Mouse (Mus musculus): ENCODE measurements around the gene Nuak1. TPM values are rescaled to one million over a fixed set of nuclear protein-coding genes. Genes with fewer than 3 reads are reported as not detected.

Gene Nuak1
- polyA plus RNA-seq, 1 experiment from 2014 or later: 3.4 TPM

DNA sequence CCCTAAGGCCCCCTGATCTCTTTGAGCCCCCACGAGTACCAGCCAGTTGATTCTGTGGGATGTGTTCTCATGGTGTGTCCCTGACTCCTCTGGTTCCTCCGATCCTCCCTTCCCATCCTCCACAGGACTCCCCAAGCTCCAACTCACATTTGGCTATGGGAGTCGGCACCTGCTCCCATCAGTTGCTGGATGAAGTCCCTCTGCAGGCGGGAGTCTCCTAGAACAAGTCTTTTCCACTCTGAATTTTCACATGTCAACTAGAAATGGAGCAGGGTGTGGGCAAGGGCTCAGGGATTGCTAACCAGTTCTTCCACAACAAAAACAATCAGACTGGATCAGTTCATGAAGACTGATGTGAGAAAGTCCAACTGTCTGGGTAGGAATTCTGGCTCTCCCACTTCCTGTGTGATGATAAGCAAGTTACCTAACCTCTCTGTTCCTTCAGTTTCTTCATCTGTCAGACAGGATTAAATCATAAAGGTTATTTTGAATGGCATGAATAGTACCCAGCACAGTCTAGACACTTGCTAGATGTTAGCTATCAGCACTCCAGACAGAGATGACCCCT is 36.7 kb upstream of the Nuak1 start:
- Histone ChIP-seq H3K4me2 (replicated peaks) (no peak overlapping the region), H3K4me3 (replicated peaks) (no peak overlapping the region), H3K4me1 (peaks cover 19% of the 10 kb centered on the region), H3K36me3 (no peaks in the 10 kb centered on the region), H3K27ac (replicated peaks) (no peak overlapping the region), H3K27me3 (no peaks in the 10 kb centered on the region), H3K9me3 (replicated peaks) (no peaks in the 10 kb centered on the region), H3K9ac (no peak overlapping the region)
- WGBS: 73% methylated on average over 4 of the region's 4 CpGs
- no peak for ATAC-seq (ENCODE audit: insufficient number of reproducible peaks, low FRiP score, low TSS enrichment, low read depth)

DNA sequence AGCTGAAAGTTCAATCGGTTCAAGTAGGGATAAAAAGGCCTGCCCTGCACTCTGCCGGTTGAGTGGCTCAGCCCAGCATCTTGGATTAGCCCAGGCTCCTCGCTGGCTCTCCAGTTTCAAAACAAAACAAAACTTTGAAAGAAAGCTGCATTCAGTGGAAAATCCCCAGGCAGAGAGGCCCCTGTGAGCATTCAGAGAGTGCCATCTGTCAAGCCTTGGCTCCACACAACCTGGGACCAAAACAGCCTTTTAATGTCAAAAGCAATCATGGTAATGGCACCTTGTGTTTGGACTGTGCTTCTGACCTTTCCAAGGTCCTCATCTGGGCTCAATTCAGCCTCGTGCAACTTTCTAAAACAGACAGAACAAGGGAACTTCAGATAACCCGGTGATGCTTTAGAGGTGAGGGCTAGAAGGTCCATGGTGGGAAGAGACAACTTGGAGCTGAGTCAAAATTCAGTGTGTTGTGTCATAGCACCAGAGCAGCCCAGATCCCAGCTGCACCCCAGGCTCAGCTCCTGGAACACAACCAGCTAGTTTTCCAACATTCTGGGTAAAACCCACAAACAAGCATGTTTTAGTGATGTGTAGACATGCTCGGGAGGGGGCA is 27.3 kb upstream of the Nuak1 start:
- H3K4me3 ChIP-seq (replicated peaks): no peak overlapping the region
- ATAC-seq (ENCODE audit: insufficient number of reproducible peaks, low FRiP score, low TSS enrichment, low read depth): peak; percentile 13; the same call in 1 of the 2 replicates
- H3K9me3 ChIP-seq (replicated peaks): no peaks in the 10 kb centered on the region
- H3K4me2 ChIP-seq (replicated peaks): no peak overlapping the region
- H3K27me3 ChIP-seq: no peaks in the 10 kb centered on the region
- WGBS: 12% methylated on average over 6 of the region's 6 CpGs
- H3K36me3 ChIP-seq: no peaks in the 10 kb centered on the region
- H3K9ac ChIP-seq: no peak overlapping the region
- peak overlapping the region; percentile 13; the same call in 1 of the 2 replicates for H3K27ac ChIP-seq (replicated peaks)
- peaks cover 17% of the 10 kb centered on the region for H3K4me1 ChIP-seq

DNA sequence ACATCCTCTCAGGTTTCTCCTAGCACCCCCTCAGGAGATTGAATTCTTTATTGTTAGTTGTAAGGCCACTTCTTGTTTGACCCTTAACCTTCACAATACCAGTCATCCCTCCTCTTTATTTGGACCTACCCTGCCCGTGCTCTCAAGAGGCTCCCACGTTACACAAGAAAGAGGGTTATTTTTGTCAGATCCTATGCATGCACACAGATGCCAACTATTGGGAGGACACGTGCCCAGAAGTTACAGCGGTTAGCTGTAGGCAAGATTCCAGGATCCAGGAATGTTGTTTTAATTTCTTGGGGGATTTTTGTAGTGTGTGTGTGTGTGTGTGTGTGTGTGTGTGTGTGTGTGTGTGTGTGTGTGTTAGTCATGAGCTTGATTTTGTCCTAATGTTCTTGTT is 25.1 kb upstream of the Nuak1 start:
- no peak overlapping the region for H3K4me2 ChIP-seq (replicated peaks)
- 0 out of 2 replicates have a peak overlapping the region, but pooled peaks have one; percentile 4 for H3K27ac ChIP-seq (replicated peaks)
- peaks cover 17% of the 10 kb centered on the region for H3K4me1 ChIP-seq
- no peak overlapping the region for H3K9ac ChIP-seq
- no peak for ATAC-seq (ENCODE audit: insufficient number of reproducible peaks, low FRiP score, low TSS enrichment, low read depth)
- H3K36me3 ChIP-seq: no peaks in the 10 kb centered on the region
- 19% methylated on average over 4 of the region's 4 CpGs for WGBS
- H3K27me3 ChIP-seq: no peaks in the 10 kb centered on the region
- H3K4me3 ChIP-seq (replicated peaks): no peak overlapping the region
- H3K9me3 ChIP-seq (replicated peaks): no peaks in the 10 kb centered on the region

DNA sequence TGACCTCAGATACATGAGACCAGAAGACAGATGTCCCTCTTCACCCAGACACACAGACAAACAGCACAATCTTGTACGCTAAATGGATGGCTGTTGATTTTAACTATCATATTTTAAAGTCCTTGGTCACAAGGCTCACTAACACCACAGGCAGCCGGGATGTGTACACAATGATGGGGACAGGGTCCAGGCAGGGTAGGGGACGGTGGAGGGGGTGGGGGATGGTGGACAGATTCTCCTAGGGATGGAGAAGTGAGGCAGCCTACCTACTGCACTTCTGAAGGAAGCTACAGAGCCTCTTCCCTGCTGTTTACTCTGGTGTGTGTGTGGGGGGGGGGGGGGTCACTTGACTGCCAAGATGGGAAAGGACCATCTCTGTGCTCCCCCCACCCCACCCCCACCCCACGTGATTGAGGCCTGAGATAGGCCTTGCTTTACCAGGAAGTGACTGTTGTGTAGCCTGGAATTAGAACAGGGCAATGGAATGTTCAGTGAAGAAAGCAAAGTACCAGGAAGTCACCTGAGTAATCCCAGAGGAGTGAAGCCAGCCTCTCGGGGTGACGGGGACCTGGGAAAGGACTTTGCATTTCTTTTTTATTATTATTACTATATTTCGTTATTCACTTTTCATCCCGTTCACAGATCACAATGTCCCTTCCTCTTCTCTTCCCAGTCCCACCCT is 20.2 kb upstream of the Nuak1 start:
- Histone ChIP-seq H3K4me1 (peaks cover 5% of the 10 kb centered on the region), H3K27ac (replicated peaks) (no peak overlapping the region), H3K4me2 (replicated peaks) (no peak overlapping the region), H3K27me3 (no peaks in the 10 kb centered on the region), H3K4me3 (replicated peaks) (no peak overlapping the region), H3K36me3 (no peaks in the 10 kb centered on the region), H3K9me3 (replicated peaks) (no peaks in the 10 kb centered on the region), H3K9ac (no peak overlapping the region)
- 66% methylated on average over 8 of the region's 8 CpGs for WGBS
- ATAC-seq (ENCODE audit: insufficient number of reproducible peaks, low FRiP score, low TSS enrichment, low read depth): no peak

DNA sequence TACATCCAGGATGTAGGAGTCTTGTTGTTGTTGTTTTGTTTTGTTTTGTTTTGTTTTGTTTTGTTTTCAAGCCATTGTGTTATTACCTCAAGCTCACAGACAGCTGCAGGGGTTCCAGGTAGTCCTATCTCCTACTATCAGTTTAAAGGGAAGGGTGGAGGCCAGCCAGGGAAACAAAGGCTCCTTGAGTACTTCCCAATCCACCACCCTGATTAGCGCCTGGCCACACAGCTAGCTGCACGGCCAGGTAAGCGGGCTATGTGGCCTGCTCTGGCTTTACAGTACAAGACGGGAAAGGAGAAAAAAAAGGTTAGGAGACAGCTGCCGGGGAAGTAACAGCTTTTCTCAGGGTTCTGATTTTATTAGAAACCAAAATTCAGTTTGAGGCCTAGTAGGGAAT is 17.7 kb upstream of the Nuak1 start:
- Histone ChIP-seq H3K27me3 (no peaks in the 10 kb centered on the region), H3K9me3 (replicated peaks) (no peaks in the 10 kb centered on the region), H3K4me1 (no peaks in the 10 kb centered on the region), H3K4me2 (replicated peaks) (no peak overlapping the region), H3K36me3 (no peaks in the 10 kb centered on the region), H3K4me3 (replicated peaks) (no peak overlapping the region), H3K27ac (replicated peaks) (no peak overlapping the region), H3K9ac (no peak overlapping the region)
- no peak for ATAC-seq (ENCODE audit: insufficient number of reproducible peaks, low FRiP score, low TSS enrichment, low read depth)
- 56% methylated on average over 5 of the region's 5 CpGs for WGBS

DNA sequence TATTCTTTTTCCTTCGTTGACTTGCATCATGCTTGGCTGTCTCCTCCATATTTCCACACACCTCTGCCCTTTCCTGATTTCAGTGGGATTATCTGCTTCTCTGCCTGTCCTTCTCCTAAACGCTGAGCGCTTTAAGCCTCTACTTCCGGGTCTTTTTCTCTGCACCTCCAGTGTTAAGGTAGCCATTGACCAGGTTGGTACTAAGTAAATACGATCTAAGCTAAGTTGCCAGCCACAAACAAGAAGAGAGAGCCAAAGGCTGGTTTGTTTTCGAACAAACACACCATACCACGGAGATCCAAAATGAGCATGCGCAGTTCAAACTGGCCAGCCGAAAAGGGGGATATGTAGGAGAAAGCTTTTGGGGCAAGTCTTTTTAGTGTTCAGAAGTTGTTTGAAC is 17.1 kb upstream of the Nuak1 start:
- Histone ChIP-seq H3K36me3 (no peaks in the 10 kb centered on the region), H3K27me3 (no peaks in the 10 kb centered on the region), H3K9me3 (replicated peaks) (no peaks in the 10 kb centered on the region), H3K4me2 (replicated peaks) (0 out of 2 replicates have a peak overlapping the region, but pooled peaks have one; percentile 4), H3K4me1 (no peaks in the 10 kb centered on the region), H3K9ac (no peak overlapping the region), H3K4me3 (replicated peaks) (no peak overlapping the region), H3K27ac (replicated peaks) (no peak overlapping the region)
- no peak for ATAC-seq (ENCODE audit: insufficient number of reproducible peaks, low FRiP score, low TSS enrichment, low read depth)
- 76% methylated on average over 9 of the region's 9 CpGs for WGBS

DNA sequence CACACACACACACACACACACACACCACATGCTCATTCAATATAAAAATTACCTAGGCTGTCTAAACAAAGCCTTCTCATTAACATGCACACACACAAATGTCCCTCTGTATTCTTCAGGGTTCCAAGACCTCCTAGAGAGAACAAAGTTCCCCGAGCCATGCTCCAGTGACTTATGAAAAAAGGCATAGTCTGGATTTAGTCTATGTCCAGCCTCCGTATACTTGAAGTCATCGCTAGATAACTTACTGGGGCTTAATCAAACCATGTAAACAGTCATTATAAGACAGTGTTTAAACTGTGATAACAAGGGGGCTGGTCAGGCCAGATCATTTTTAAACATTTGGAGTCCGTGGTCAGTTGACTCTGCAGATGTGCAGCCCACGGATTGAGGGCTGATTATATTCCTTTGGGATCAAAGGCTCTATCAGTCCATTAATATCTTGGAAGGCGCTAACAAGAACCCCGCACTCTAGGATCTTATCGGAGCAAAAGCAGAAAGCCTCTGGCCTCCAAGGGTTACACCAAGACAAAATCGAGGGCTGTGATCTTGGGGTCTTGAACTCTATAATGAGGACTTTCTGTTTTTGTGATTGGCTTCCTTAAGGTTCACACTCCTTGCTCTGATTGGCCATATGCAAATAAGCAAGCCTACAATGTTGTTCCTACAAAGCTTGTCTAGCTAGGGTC is 16.4 kb upstream of the Nuak1 start:
- Histone ChIP-seq H3K9ac (no peak overlapping the region), H3K36me3 (no peaks in the 10 kb centered on the region), H3K4me2 (replicated peaks) (no peak overlapping the region), H3K27me3 (no peaks in the 10 kb centered on the region), H3K9me3 (replicated peaks) (no peaks in the 10 kb centered on the region), H3K4me1 (no peaks in the 10 kb centered on the region), H3K4me3 (replicated peaks) (no peak overlapping the region), H3K27ac (replicated peaks) (no peak overlapping the region)
- 69% methylated on average over 9 of the region's 9 CpGs for WGBS
- no peak for ATAC-seq (ENCODE audit: insufficient number of reproducible peaks, low FRiP score, low TSS enrichment, low read depth)

DNA sequence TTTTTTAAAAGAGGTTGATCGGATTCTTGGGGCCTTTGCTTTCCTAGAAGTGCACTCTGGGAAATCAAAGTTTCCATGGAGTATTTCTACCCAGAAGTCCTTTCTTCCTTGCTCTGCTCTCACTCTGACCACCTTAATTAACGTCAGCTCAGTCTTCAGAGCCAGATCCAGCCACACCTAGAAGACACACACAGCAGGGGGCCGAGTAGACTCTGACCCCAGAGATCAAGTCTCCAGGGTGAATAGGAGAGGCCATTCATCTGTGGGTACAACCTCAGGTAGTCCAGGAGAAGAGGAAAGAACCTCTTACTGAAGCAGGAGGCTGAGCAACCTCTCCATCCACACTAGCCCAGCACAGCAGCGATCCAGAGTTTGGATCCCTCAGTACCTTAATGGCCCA is 11.5 kb upstream of the Nuak1 start:
- no peaks in the 10 kb centered on the region for H3K9me3 ChIP-seq (replicated peaks)
- 62% methylated on average over 4 of the region's 4 CpGs for WGBS
- no peaks in the 10 kb centered on the region for H3K36me3 ChIP-seq
- H3K4me1 ChIP-seq: 0 out of 2 replicates have a peak, but pooled peaks cover 3% of the 10 kb centered on the region
- H3K4me3 ChIP-seq (replicated peaks): no peak overlapping the region
- no peak overlapping the region for H3K27ac ChIP-seq (replicated peaks)
- no peak for ATAC-seq (ENCODE audit: insufficient number of reproducible peaks, low FRiP score, low TSS enrichment, low read depth)
- no peak overlapping the region for H3K4me2 ChIP-seq (replicated peaks)
- H3K27me3 ChIP-seq: no peaks in the 10 kb centered on the region
- no peak overlapping the region for H3K9ac ChIP-seq

DNA sequence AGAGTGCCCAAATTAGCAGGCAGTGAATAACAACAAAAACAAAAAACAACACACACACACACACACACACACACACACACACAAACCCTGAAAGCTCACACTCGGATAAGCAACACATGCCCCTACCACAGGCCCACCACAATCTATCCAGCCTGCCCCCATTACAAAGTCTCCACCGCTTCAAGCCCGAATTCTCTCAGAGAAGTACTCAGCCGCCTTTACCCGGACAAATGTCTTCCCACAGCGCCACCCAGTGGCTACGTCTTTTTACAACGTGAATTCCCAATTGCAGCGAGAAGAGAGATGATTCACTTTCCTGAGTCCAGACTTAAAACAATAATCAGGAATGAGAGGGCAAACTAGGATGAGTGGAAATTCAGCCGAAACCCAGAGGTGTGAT is 10.3 kb upstream of the Nuak1 start:
- Histone ChIP-seq H3K4me1 (0 out of 2 replicates have a peak, but pooled peaks cover 3% of the 10 kb centered on the region), H3K4me2 (replicated peaks) (no peak overlapping the region), H3K36me3 (no peaks in the 10 kb centered on the region), H3K27me3 (no peaks in the 10 kb centered on the region), H3K4me3 (replicated peaks) (no peak overlapping the region), H3K9ac (no peak overlapping the region), H3K9me3 (replicated peaks) (no peaks in the 10 kb centered on the region), H3K27ac (replicated peaks) (no peak overlapping the region)
- no peak for ATAC-seq (ENCODE audit: insufficient number of reproducible peaks, low FRiP score, low TSS enrichment, low read depth)
- 1% methylated on average over 10 of the region's 10 CpGs for WGBS

DNA sequence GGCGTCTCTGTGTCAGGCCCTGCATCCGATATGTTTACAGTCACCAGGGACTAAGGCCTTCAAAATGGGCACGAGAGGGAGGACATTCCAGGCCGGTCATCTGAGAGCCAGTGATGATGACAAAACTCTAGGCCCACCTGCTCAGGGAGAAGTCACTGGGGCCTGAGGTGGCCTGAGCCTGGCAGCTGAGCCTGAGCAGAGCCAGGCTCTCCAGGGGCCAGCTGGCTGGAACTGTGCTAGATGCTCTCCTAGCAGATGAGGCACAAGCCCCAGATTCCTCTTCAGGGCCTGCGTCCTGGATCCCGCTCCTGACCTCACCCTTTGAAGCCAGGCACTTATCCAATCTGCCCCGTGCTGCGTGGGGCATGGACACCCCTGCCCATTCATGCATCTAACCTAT is 9.3 kb upstream of the Nuak1 start:
- Histone ChIP-seq H3K27ac (replicated peaks) (no peak overlapping the region), H3K4me3 (replicated peaks) (no peak overlapping the region), H3K9ac (no peak overlapping the region), H3K4me2 (replicated peaks) (no peak overlapping the region), H3K9me3 (replicated peaks) (no peaks in the 10 kb centered on the region), H3K4me1 (0 out of 2 replicates have a peak, but pooled peaks cover 3% of the 10 kb centered on the region), H3K36me3 (no peaks in the 10 kb centered on the region), H3K27me3 (no peaks in the 10 kb centered on the region)
- ATAC-seq (ENCODE audit: insufficient number of reproducible peaks, low FRiP score, low TSS enrichment, low read depth): no peak
- WGBS: 78% methylated on average over 8 of the region's 8 CpGs

DNA sequence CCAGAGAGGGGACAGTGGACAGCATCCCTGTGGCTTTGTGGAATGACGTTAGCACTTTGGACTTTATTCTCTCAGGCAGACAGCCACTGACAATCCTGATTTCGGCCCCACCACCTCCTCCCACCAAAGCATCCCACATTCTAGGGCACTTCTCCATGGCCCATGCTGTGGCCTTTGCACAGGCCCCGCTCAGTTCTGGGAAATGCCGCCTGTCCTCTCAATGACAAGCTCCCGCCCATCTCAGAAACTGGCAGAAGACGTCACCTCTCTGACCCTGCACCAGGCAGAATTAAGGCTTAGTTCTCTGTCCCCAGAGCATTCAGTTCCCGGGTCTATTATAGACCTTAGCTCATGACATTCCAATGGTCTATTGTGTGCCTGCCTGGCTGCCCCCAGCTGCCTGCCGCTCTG is 7.0 kb upstream of the Nuak1 start:
- Histone ChIP-seq H3K4me3 (replicated peaks) (no peak overlapping the region), H3K9me3 (replicated peaks) (no peaks in the 10 kb centered on the region), H3K27ac (replicated peaks) (no peak overlapping the region), H3K4me1 (0 out of 2 replicates have a peak, but pooled peaks cover 6% of the 10 kb centered on the region), H3K27me3 (no peaks in the 10 kb centered on the region), H3K4me2 (replicated peaks) (no peak overlapping the region), H3K36me3 (no peaks in the 10 kb centered on the region), H3K9ac (no peak overlapping the region)
- ATAC-seq (ENCODE audit: insufficient number of reproducible peaks, low FRiP score, low TSS enrichment, low read depth): no peak
- 25% methylated on average over 8 of the region's 8 CpGs for WGBS
